Mouse (Mus musculus): ENCODE measurements around the gene Capn9.

DNA sequence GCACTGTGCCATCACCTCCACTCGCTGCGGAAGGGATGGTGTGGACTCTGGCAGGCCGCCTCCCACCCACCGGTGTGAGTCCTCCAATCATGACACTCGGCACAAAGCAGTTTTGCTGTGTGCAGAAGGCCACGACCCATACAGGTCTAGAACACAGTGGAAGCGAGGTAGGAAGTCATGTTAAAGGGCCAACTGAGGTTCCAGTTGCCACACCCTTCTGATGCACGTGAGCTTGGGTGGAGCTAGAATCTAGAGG is 59.3 kb downstream of the Capn9 start:
- TF ChIP-seq CTCF (IDR thresholded peaks at IDR 0.05; ENCODE audit: control insufficient read depth, insufficient read depth, low read length) = no peak
- TF ChIP-seq POLR2A (IDR thresholded peaks at IDR 0.05; ENCODE audit: borderline replicate concordance, control insufficient read depth, low read depth, low read length) = no peak
